Mouse (Mus musculus): Measurements from ENCODE around the gene Igsf6. TPM values are rescaled to one million over a fixed set of nuclear protein-coding genes. Genes with fewer than 3 reads are reported as not detected.

Igsf6 gene
- polyA plus RNA-seq, 1 experiment: 0.52 TPM

GRCm38 (mm10) chr7:121090748-121091147 lies 16.4 kb upstream of the Igsf6 start:
- whole genome bisulfite sequencing: 79% methylated on average over 7 of the region's 7 CpGs
- H3K27me3 ChIP-seq (ENCODE audit: control insufficient read depth, insufficient read depth, low read length): no peaks in the 10 kb centered on the region
- H3K27ac ChIP-seq (ENCODE audit: insufficient read depth, low read depth, low read length): no peak overlapping the region
- no peak for TF ChIP-seq CTCF (IDR thresholded peaks at IDR 0.05; ENCODE audit: extremely low read depth, insufficient read length, insufficient replicate concordance, low read depth, low read length)
- TF ChIP-seq POLR2A (IDR thresholded peaks at IDR 0.05; ENCODE audit: low read depth, low read length): no peak
- no peaks in the 10 kb centered on the region for H3K4me1 ChIP-seq (ENCODE audit: control insufficient read depth, insufficient read depth, insufficient read length, low read length)
- H3K36me3 ChIP-seq (ENCODE audit: control insufficient read depth, insufficient read depth, low read length): no peaks in the 10 kb centered on the region
- no peak overlapping the region for H3K4me3 ChIP-seq (ENCODE audit: low read depth, low read length)

- H3K4me1 ChIP-seq (ENCODE audit: control insufficient read depth, insufficient read depth, insufficient read length, low read length): no peaks in the 10 kb centered on the region
- TF ChIP-seq CTCF (IDR thresholded peaks at IDR 0.05; ENCODE audit: extremely low read depth, insufficient read length, insufficient replicate concordance, low read depth, low read length): peak; percentile 30; the same call in 1 of the 2 replicates
- no peak for TF ChIP-seq POLR2A (IDR thresholded peaks at IDR 0.05; ENCODE audit: low read depth, low read length)
- no peak overlapping the region for H3K4me3 ChIP-seq (ENCODE audit: low read depth, low read length)
- 73% methylated on average over 5 of the region's 5 CpGs for WGBS
- H3K27me3 ChIP-seq (ENCODE audit: control insufficient read depth, insufficient read depth, low read length): no peaks in the 10 kb centered on the region
- H3K27ac ChIP-seq (ENCODE audit: insufficient read depth, low read depth, low read length): no peak overlapping the region
- no peaks in the 10 kb centered on the region for H3K36me3 ChIP-seq (ENCODE audit: control insufficient read depth, insufficient read depth, low read length)
Observed at GRCm38 (mm10) chr7:121088745-121089144, 14.4 kb upstream of the Igsf6 start.

GRCm38 (mm10) chr7:121085500-121085899 lies 11.1 kb upstream of the Igsf6 start:
- Histone ChIP-seq H3K4me3 (ENCODE audit: low read depth, low read length) (no peak overlapping the region), H3K36me3 (ENCODE audit: control insufficient read depth, insufficient read depth, low read length) (no peaks in the 10 kb centered on the region), H3K27ac (ENCODE audit: insufficient read depth, low read depth, low read length) (no peak overlapping the region), H3K27me3 (ENCODE audit: control insufficient read depth, insufficient read depth, low read length) (no peaks in the 10 kb centered on the region), H3K4me1 (ENCODE audit: control insufficient read depth, insufficient read depth, insufficient read length, low read length) (no peaks in the 10 kb centered on the region)
- 21% methylated on average over 4 of the region's 4 CpGs for WGBS
- TF ChIP-seq CTCF (IDR thresholded peaks at IDR 0.05; ENCODE audit: extremely low read depth, insufficient read length, insufficient replicate concordance, low read depth, low read length): no peak
- TF ChIP-seq POLR2A (IDR thresholded peaks at IDR 0.05; ENCODE audit: low read depth, low read length): no peak

GRCm38 (mm10) chr7:121084840-121085453 lies 10.6 kb upstream of the Igsf6 start:
- H3K36me3 ChIP-seq (ENCODE audit: control insufficient read depth, insufficient read depth, low read length): no peaks in the 10 kb centered on the region
- TF ChIP-seq POLR2A (IDR thresholded peaks at IDR 0.05; ENCODE audit: low read depth, low read length) (no peak), CTCF (IDR thresholded peaks at IDR 0.05; ENCODE audit: extremely low read depth, insufficient read length, insufficient replicate concordance, low read depth, low read length) (no peak)
- no peaks in the 10 kb centered on the region for H3K27me3 ChIP-seq (ENCODE audit: control insufficient read depth, insufficient read depth, low read length)
- 54% methylated on average over 8 of the region's 8 CpGs for WGBS
- no peak overlapping the region for H3K27ac ChIP-seq (ENCODE audit: insufficient read depth, low read depth, low read length)
- no peak overlapping the region for H3K4me3 ChIP-seq (ENCODE audit: low read depth, low read length)
- no peaks in the 10 kb centered on the region for H3K4me1 ChIP-seq (ENCODE audit: control insufficient read depth, insufficient read depth, insufficient read length, low read length)

GRCm38 (mm10) chr7:121082949-121083513 lies 8.7 kb upstream of the Igsf6 start:
- 77% methylated on average over 9 of the region's 9 CpGs for WGBS
- no peak overlapping the region for H3K27ac ChIP-seq (ENCODE audit: insufficient read depth, low read depth, low read length)
- H3K27me3 ChIP-seq (ENCODE audit: control insufficient read depth, insufficient read depth, low read length): no peaks in the 10 kb centered on the region
- no peaks in the 10 kb centered on the region for H3K4me1 ChIP-seq (ENCODE audit: control insufficient read depth, insufficient read depth, insufficient read length, low read length)
- no peak overlapping the region for H3K4me3 ChIP-seq (ENCODE audit: low read depth, low read length)
- TF ChIP-seq CTCF (IDR thresholded peaks at IDR 0.05; ENCODE audit: extremely low read depth, insufficient read length, insufficient replicate concordance, low read depth, low read length): no peak
- TF ChIP-seq POLR2A (IDR thresholded peaks at IDR 0.05; ENCODE audit: low read depth, low read length): no peak
- peaks cover 4% of the 10 kb centered on the region; the same call in 1 of the 2 replicates for H3K36me3 ChIP-seq (ENCODE audit: control insufficient read depth, insufficient read depth, low read length)

GRCm38 (mm10) chr7:121081816-121082215 lies 7.4 kb upstream of the Igsf6 start:
- no peak overlapping the region for H3K27ac ChIP-seq (ENCODE audit: insufficient read depth, low read depth, low read length)
- WGBS: 74% methylated on average over 2 of the region's 2 CpGs
- no peak overlapping the region for H3K4me3 ChIP-seq (ENCODE audit: low read depth, low read length)
- peaks cover 9% of the 10 kb centered on the region for H3K36me3 ChIP-seq (ENCODE audit: control insufficient read depth, insufficient read depth, low read length)
- TF ChIP-seq CTCF (IDR thresholded peaks at IDR 0.05; ENCODE audit: extremely low read depth, insufficient read length, insufficient replicate concordance, low read depth, low read length) (no peak), POLR2A (IDR thresholded peaks at IDR 0.05; ENCODE audit: low read depth, low read length) (no peak)
- no peaks in the 10 kb centered on the region for H3K4me1 ChIP-seq (ENCODE audit: control insufficient read depth, insufficient read depth, insufficient read length, low read length)
- no peaks in the 10 kb centered on the region for H3K27me3 ChIP-seq (ENCODE audit: control insufficient read depth, insufficient read depth, low read length)

- 84% methylated on average over 4 of the region's 4 CpGs for whole genome bisulfite sequencing
- H3K36me3 ChIP-seq (ENCODE audit: control insufficient read depth, insufficient read depth, low read length): peaks cover 11% of the 10 kb centered on the region
Observed at GRCm38 (mm10) chr7:121081350-121081749, 7.0 kb upstream of the Igsf6 start, which contains the start of gene Otoa. Otoa (plus strand) TSS chr7:121081650.

More at GRCm38 (mm10) chr7:121081350-121081749, 7.0 kb upstream of the Igsf6 start, which contains the start of gene Otoa:
- no peak for TF ChIP-seq CTCF (IDR thresholded peaks at IDR 0.05; ENCODE audit: extremely low read depth, insufficient read length, insufficient replicate concordance, low read depth, low read length)
- no peak for TF ChIP-seq POLR2A (IDR thresholded peaks at IDR 0.05; ENCODE audit: low read depth, low read length)
- H3K27me3 ChIP-seq (ENCODE audit: control insufficient read depth, insufficient read depth, low read length): no peaks in the 10 kb centered on the region
- no peaks in the 10 kb centered on the region for H3K4me1 ChIP-seq (ENCODE audit: control insufficient read depth, insufficient read depth, insufficient read length, low read length)
- H3K4me3 ChIP-seq (ENCODE audit: low read depth, low read length): no peak within 1 kb of the TSS
- H3K27ac ChIP-seq (ENCODE audit: insufficient read depth, low read depth, low read length): no peak within 1 kb of the TSS
